Mouse (Mus musculus): Measurements from ENCODE around the gene Gfod2. TPM values are rescaled to one million over a fixed set of nuclear protein-coding genes. Genes with fewer than 3 reads are reported as not detected.

Gene Gfod2
- total RNA-seq (2023): 1 to 10 TPM in 1 of 2 experiments, under 1 TPM in 1; 0.76 to 1.1 TPM

DNA sequence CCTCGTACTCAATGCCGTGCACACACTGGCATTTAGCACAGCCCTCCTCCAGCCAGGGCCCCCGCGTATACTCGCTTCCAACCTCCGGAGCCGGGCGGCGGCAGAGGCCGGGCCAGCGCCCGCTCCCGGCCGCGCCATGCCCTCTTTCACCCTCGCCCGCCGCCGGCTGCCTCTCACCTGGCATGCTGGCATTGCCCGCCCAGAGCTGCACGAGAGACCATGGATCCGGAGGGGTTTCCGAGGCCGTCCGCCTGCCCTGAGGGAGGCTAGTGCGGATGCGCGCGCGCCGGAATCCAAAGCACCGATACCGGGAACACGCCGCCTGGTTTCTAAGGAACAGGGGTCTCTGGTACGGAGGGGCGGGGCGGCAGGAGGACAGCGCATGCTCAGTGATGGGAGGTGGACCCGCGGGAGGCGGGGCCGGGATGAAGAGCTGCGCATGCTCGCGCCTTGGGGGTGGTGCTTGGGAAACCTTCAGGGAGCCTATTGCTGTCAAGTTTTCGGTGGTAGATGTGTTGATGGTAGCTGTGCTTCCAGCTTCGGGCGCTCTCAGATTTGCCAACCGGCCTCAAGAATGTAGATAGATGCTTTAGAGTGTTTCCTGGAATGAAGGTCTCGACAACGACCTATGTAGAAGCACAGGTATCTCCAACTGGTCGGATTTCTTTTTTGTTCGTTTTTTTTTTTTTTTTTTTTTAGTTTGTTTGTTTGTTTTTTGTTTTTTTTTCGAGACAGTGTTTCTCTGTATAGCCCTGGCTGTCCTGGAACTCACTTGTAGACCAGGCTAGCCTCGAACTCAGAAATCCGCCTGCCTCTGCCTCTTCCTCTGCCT, at the start of gene Gfod2:
TSS of gene Gfod2 (minus strand) at position 388 of the 832 bp plus-strand sequence.

DNA sequence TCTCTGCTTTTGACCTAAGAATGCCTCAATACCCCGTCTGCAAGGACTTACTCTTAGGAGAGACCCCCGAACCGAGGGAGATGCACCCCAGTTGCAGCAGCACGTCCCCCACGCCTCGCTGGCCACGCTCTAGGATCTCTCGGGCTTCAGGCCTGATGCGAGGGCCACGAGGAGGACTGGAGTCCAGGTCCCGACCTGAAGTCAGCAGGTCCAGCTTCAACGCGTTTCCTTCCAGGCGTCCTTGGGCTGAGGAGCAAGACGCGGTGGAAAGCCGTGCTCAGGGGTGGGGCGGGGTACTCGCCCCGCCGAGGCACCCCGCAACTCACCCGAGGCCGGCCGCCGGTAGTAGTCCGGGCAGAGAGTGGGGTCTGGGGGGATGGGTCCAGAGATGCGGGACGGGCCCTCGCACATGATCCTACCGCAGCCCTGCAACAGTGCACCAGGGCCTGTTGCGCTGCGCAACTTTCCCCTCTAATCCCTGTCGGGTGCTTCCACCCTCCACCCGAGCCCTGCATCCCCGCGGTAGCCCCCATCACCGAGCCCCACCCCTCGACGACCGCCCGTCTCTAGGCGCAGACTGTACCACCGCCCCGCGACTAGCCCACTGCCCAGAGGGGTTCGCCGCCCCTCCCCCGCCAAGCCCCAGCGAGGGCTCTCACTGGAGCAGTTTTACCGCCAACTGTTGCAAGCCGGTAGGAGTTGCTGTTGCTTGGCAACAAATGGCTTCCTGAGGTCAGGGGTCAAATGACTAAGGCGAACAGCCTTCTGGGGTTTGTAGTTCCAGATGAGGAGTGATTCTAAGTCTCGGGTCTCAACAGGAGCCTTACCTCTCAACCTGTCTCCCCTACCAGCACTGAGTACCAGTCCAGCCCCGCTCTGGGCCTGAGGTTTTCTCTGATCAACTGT, 50.7 kb downstream of the Gfod2 start, which contains the start of the genes 4933405L10Rik and Enkd1:
TSS of gene 4933405L10Rik (plus strand) at position 158 of the 906 bp plus-strand sequence.
TSS of gene Enkd1 (minus strand) at position 713 of the 906 bp plus-strand sequence.

DNA sequence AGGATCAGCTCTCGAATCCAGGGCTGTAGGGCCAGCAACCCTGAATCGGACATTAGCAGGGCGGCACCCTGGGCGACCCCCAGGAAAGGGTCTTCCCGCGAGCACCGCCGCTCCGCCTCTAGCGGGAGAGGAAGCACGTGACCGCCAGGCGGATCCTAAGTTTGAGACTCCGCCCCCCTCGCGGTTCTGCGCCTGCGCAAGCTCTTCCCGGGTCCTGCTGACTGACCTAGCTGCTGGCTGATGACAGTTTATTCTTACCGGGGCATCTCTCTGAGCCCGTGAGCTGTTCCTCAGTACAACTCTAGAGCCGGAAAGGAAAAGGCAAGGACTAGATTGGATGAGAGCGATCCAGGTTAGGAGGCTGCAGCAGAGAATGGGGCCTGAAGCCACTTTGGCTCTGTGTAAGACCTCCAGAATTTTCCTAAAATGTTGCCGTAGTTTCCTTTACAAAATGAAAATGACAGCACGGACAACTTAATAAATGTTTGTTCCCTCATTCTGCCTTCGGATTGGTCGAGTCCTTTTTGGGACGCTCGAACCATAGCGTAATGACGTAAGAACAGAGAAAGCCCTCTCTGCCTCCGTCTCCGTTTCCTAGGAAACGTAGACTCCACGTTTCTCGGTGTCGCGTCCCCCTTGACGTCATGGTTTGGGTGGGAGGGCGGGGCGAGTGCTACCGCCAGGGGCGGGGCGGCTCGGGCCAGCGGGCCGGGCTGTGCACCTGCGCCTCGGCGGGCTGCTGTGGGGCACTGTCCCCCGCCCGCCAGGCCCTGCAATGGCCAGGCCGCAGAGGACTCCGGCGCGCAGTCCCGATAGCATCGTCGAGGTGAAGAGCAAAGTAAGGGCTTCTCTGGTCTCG, 57.3 kb downstream of the Gfod2 start, which contains the start of the genes Acd and Pard6a:
TSS of gene Acd (minus strand) at position 137 of the 859 bp plus-strand sequence.
TSS of gene Pard6a (plus strand) at position 183 of the 859 bp plus-strand sequence.

DNA sequence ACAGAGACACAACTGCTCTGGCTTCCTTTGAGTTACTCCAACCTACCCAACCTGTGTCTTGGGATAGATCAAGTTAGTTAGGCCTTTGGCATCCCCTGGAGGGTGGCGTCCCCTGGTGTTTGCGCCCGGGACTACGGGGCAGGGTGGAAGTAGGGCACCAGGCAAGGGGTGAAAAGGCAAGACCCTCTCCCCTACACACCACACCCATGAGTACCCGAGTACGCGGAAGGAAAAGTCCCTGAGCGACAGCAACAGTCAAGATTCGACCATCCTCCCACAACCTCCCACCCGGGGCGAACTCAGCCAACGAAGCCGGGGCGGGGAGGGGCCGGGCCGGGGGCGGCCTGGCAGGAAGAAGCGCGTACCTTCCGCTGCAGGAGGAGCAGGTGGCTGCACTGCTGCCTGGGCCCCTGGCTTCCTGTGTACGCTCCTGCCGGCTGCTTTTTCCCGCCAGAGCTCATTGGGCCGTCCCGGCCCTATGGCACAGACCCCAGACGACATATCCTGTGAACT, 72.6 kb downstream of the Gfod2 start, which contains the start of gene Carmil2:
TSS of gene Carmil2 (plus strand) at position 479 of the 513 bp plus-strand sequence.

Other genes starting within 250 kb of the Gfod2 start
- gene Hsd11b2, start 239.9 kb downstream of the Gfod2 start, total RNA-seq (2023): not detected
- gene Atp6v0d1, start 192.6 kb downstream of the Gfod2 start, total RNA-seq (2023): 100 to 1,000 TPM; 135 to 142 TPM
- 10 to 100 TPM; 19.8 to 19.9 TPM for gene Ripor1, start 153.4 kb downstream of the Gfod2 start, total RNA-seq (2023)
- gene Ctcf, start 122.1 kb downstream of the Gfod2 start, total RNA-seq (2023): 10 to 100 TPM; 81.5 to 87.2 TPM
- not detected for gene Agrp, start 121.3 kb downstream of the Gfod2 start, total RNA-seq (2023)
- 1 to 10 TPM; 1.2 to 1.7 TPM for gene Carmil2, start 72.4 kb downstream of the Gfod2 start, total RNA-seq (2023)
- 10 to 100 TPM; 27.7 to 32.9 TPM for gene Acd, start 57.6 kb downstream of the Gfod2 start, total RNA-seq (2023)
- 1 to 10 TPM; 8.5 to 9.9 TPM for gene Pard6a, start 57.5 kb downstream of the Gfod2 start, total RNA-seq (2023)
- not detected for gene 4933405L10Rik, start 51.0 kb downstream of the Gfod2 start, total RNA-seq (2023)
- gene Enkd1, start 50.5 kb downstream of the Gfod2 start, total RNA-seq (2023): 1 to 10 TPM in 1 of 2 experiments, under 1 TPM in 1; 0.73 to 1.9 TPM
- 10 to 100 TPM; 28.0 to 33.8 TPM for gene Ranbp10, start 68.7 kb upstream of the Gfod2 start, total RNA-seq (2023)
- not detected for gene Tsnaxip1, start 69.1 kb upstream of the Gfod2 start, total RNA-seq (2023)
- 1 to 10 TPM; 6.9 to 9.3 TPM for gene Cenpt, start 94.6 kb upstream of the Gfod2 start, total RNA-seq (2023)
- 10 to 100 TPM; 43.3 to 44.9 TPM for gene Thap11, start 96.5 kb upstream of the Gfod2 start, total RNA-seq (2023)
- 10 to 100 TPM in 1 of 2 experiments, 1 to 10 TPM in 1; 1.5 to 38.4 TPM for gene Nutf2, start 101.9 kb upstream of the Gfod2 start, total RNA-seq (2023)
- gene Edc4, start 122.2 kb upstream of the Gfod2 start, total RNA-seq (2023): 10 to 100 TPM; 40.4 to 47.7 TPM
- gene Nrn1l, start 134.9 kb upstream of the Gfod2 start, total RNA-seq (2023): under 1 TPM in 1 of 2 experiments, not detected in 1; 0.97 TPM
- gene Pskh1, start 141.8 kb upstream of the Gfod2 start, total RNA-seq (2023): 10 to 100 TPM; 15.8 to 17.4 TPM
- 1 to 10 TPM; 1.8 to 2.1 TPM for gene Ctrl, start 175.2 kb upstream of the Gfod2 start, total RNA-seq (2023)
- 100 to 1,000 TPM; 180 to 226 TPM for gene Psmb10, start 179.8 kb upstream of the Gfod2 start, total RNA-seq (2023)
- gene Lcat, start 184.7 kb upstream of the Gfod2 start, total RNA-seq (2023): under 1 TPM in 1 of 2 experiments, not detected in 1; 0.97 TPM
- gene Slc12a4, start 207.4 kb upstream of the Gfod2 start, total RNA-seq (2023): 10 to 100 TPM; 21.6 to 23.2 TPM
- under 1 TPM; 0.82 to 0.84 TPM for gene Dpep3, start 220.8 kb upstream of the Gfod2 start, total RNA-seq (2023)
- 1 to 10 TPM; 7.7 to 7.8 TPM for gene Dus2, start 232.7 kb upstream of the Gfod2 start, total RNA-seq (2023)
- gene Dpep2nb, start 247.3 kb upstream of the Gfod2 start, total RNA-seq (2023): not detected